Mouse (Mus musculus) gastrocnemius, adult 8-10 months (tissue): ENCODE measurements around the gene Aloxe3. TPM values are rescaled to one million over a fixed set of nuclear protein-coding genes. Genes with fewer than 3 reads are reported as not detected.

Experiments used
- DNase-seq, 2 experiments: peaks; one replicate each; pipeline ENCODE4 v3.0.0; 2022; ENCODE audit warnings: low spot score in 2 of 2
- total RNA-seq, 4 experiments: library from RNA; stranded (reverse); gene quantifications; 2 replicates each; pipeline ENCODE4 v1.2.4; 2022

The Aloxe3 gene
- total RNA-seq, 4 experiments from 2014 or later: 0.21 TPM; not detected in 3

- no peak for DNase-seq
Measured at GRCm38 (mm10) chr11:69174722-69175121, 49.0 kb downstream of the Aloxe3 start.

GRCm38 (mm10) chr11:69178525-69178924, 52.8 kb downstream of the Aloxe3 start:
- DNase-seq: no peak

- DNase-seq: no peak
Measured at GRCm38 (mm10) chr11:69179512-69179911, 53.8 kb downstream of the Aloxe3 start.

- DNase-seq: no peak
Measured at GRCm38 (mm10) chr11:69180120-69180519, 54.4 kb downstream of the Aloxe3 start.

GRCm38 (mm10) chr11:69185031-69185430, 59.3 kb downstream of the Aloxe3 start:
- no peak for DNase-seq

- DNase-seq: no peak
Measured at GRCm38 (mm10) chr11:69185936-69186335, 60.2 kb downstream of the Aloxe3 start.

GRCm38 (mm10) chr11:69192840-69193239, 67.1 kb downstream of the Aloxe3 start:
- DNase-seq: no peak

- no peak for DNase-seq
Measured at GRCm38 (mm10) chr11:69196766-69197165, 71.1 kb downstream of the Aloxe3 start.

GRCm38 (mm10) chr11:69197194-69197593, 71.5 kb downstream of the Aloxe3 start:
- no peak for DNase-seq

- no peak for DNase-seq
Measured at GRCm38 (mm10) chr11:69197743-69198142, 72.0 kb downstream of the Aloxe3 start, which contains the start of gene Alox8. Gene Alox8, minus strand, starts transcription at chr11:69197843.

Other genes with a start within 250 kb of the Aloxe3 start
- gene Rnf222, start 237.3 kb upstream of the Aloxe3 start, total RNA-seq: under 1 TPM in 1 of 4 experiments, not detected in 3; 0.10 TPM
- 100 to 1,000 TPM; 671 to 819 (median 724) TPM for gene Rpl26, start 224.3 kb upstream of the Aloxe3 start, total RNA-seq
- not detected for gene Odf4, start 198.8 kb upstream of the Aloxe3 start, total RNA-seq
- 1 to 10 TPM; 5.3 to 8.1 (median 6.6) TPM for gene Arhgef15, start 168.4 kb upstream of the Aloxe3 start, total RNA-seq
- gene Slc25a35, start 157.8 kb upstream of the Aloxe3 start, total RNA-seq: 1 to 10 TPM; 3.5 to 4.8 (median 4.3) TPM
- 10 to 100 TPM; 59.5 to 84.1 (median 69.6) TPM for gene Rangrf, start 150.7 kb upstream of the Aloxe3 start, total RNA-seq
- 1 to 10 TPM; 4.9 to 9.3 (median 7.4) TPM for gene Pfas, start 117.4 kb upstream of the Aloxe3 start, total RNA-seq
- 10 to 100 TPM; 10.1 to 12.7 (median 11.0) TPM for gene Ctc1, start 110.0 kb upstream of the Aloxe3 start, total RNA-seq
- gene Aurkb, start 80.2 kb upstream of the Aloxe3 start, total RNA-seq: under 1 TPM in 1 of 4 experiments, not detected in 3; 0.35 TPM
- gene Borcs6, start 66.2 kb upstream of the Aloxe3 start, total RNA-seq: 10 to 100 TPM; 22.4 to 26.2 (median 23.7) TPM
- 1 to 10 TPM; 2.9 to 7.0 (median 5.2) TPM for gene Tmem107, start 55.1 kb upstream of the Aloxe3 start, total RNA-seq
- gene Vamp2, start 37.4 kb upstream of the Aloxe3 start, total RNA-seq: 10 to 100 TPM; 31.4 to 39.6 (median 35.6) TPM
- 10 to 100 TPM; 58.8 to 81.4 (median 70.4) TPM for gene Per1, start 30.7 kb upstream of the Aloxe3 start, total RNA-seq
- gene Hes7, start 5.5 kb upstream of the Aloxe3 start, total RNA-seq: not detected
- under 1 TPM in 1 of 4 experiments, not detected in 3; 0.18 TPM for gene 9130213A22Rik, start 3.3 kb upstream of the Aloxe3 start, total RNA-seq
- gene Alox12b, start 31.1 kb downstream of the Aloxe3 start, total RNA-seq: not detected
- not detected for gene Alox8, start 71.9 kb downstream of the Aloxe3 start, total RNA-seq
- gene Gucy2e, start 111.1 kb downstream of the Aloxe3 start, total RNA-seq: not detected
- gene Cntrob, start 197.9 kb downstream of the Aloxe3 start, total RNA-seq: 1 to 10 TPM in 1 of 4 experiments, under 1 TPM in 3; 0.72 to 1.5 (median 0.88) TPM
- gene Trappc1, start 198.1 kb downstream of the Aloxe3 start, total RNA-seq: 10 to 100 TPM; 33.6 to 42.2 (median 37.9) TPM
- gene Kcnab3, start 200.4 kb downstream of the Aloxe3 start, total RNA-seq: under 1 TPM in 1 of 4 experiments, not detected in 3; 0.13 TPM
- under 1 TPM in 1 of 4 experiments, not detected in 3; 0.22 TPM for gene Rnf227, start 214.6 kb downstream of the Aloxe3 start, total RNA-seq
- 1 to 10 TPM; 4.2 to 9.0 (median 5.5) TPM for gene Chd3, start 243.5 kb downstream of the Aloxe3 start, total RNA-seq